Mouse (Mus musculus) hindbrain, embryonic 14.5 days (tissue): ENCODE measurements around the gene Tor1b. TPM values are rescaled to one million over a fixed set of nuclear protein-coding genes. Genes with fewer than 3 reads are reported as not detected.
"Not testable (repeated sequence)": the region's sequence is repeated elsewhere in the genome, so short reads cannot be mapped to it uniquely, and the experiment has no call there.

Experiments used
- ATAC-seq: fragments of 200-750 bp; cut with Nextera tagmentation; 2 replicates; pipeline ENCODE4 v1.8.0; 2017; ENCODE audit warnings: moderate number of reproducible peaks, mild to moderate bottlenecking, moderate TSS enrichment, moderate library complexity; ENCODE audit not compliant: low FRiP score
- DNase-seq: peaks from one replicate; pipeline ENCODE4 v3.0.0-alpha.2; 2015; ENCODE audit warnings: low spot score
- H3K27ac ChIP-seq: fragments of 300-500 bp; sonication (generic); 2 replicates; pipeline ENCODE4 v1.5.1; 2014; ENCODE audit warnings: mild to moderate bottlenecking, moderate library complexity
- H3K27me3 ChIP-seq: fragments of 300-500 bp; sonication (generic); 2 replicates; pipeline ENCODE4 v1.6.1; 2014; ENCODE audit warnings: mild to moderate bottlenecking, low read length, mixed read lengths; ENCODE audit not compliant: control insufficient read depth, insufficient read depth
- H3K36me3 ChIP-seq: fragments of 300-500 bp; sonication (generic); replicated peaks from 2 replicates; pipeline ENCODE4 v1.6.1; 2014; ENCODE audit not compliant: control insufficient read depth, insufficient read depth
- H3K4me1 ChIP-seq: fragments of 300-500 bp; sonication (generic); replicated peaks from 2 replicates; pipeline ENCODE4 v1.6.1; 2014; ENCODE audit warnings: antibody characterized with exemption, low read length, mixed read lengths; ENCODE audit not compliant: control insufficient read depth, insufficient read depth
- H3K4me2 ChIP-seq: fragments of 300-500 bp; sonication (generic); replicated peaks from 2 replicates; pipeline ENCODE4 v1.6.1; 2014; ENCODE audit warnings: mild to moderate bottlenecking, moderate library complexity
- H3K4me3 ChIP-seq: fragments of 300-500 bp; sonication (generic); replicated peaks from 2 replicates; pipeline ENCODE4 v1.5.1; 2014; ENCODE audit warnings: mild to moderate bottlenecking, low read length
- H3K9ac ChIP-seq: fragments of 300-500 bp; sonication (generic); 2 replicates; pipeline ENCODE4 v1.6.1; 2014
- H3K9me3 ChIP-seq: fragments of 300-500 bp; sonication (generic); 2 replicates; pipeline ENCODE4 v1.6.1; 2016; ENCODE audit warnings: low read length; ENCODE audit not compliant: control insufficient read depth
- WGBS: fragments of 180-500 bp; shearing (Covaris S2); extraction: QIAGEN DNeasy Blood & Tissue Kit; methylation state at CpG from one replicate; pipeline ENCODE4 v1.1.7; 2014; 5-methylcytosine and 5-hydroxymethylcytosine counted together
- polyA plus RNA-seq: library from polyadenylated mRNA; unstranded; fragments of >200 nt; fragmentation: Nextera tagmentation; extraction: Ambion mirVana; gene quantifications from 2 replicates; pipeline ENCODE4 v1.2.1, GENCODE M21; 2014

The Tor1b gene
- polyA plus RNA-seq, 1 experiment from 2014 or later = 19.4 TPM

- DNase-seq (no peak), ATAC-seq (no peak)
- Histone ChIP-seq H3K9ac (no peak overlapping the region), H3K9me3 (no peaks in the 10 kb centered on the region), H3K27ac (no peak overlapping the region), H3K27me3 (no peaks in the 10 kb centered on the region), H3K4me2 (no peak overlapping the region), H3K4me1 (no peaks in the 10 kb centered on the region), H3K4me3 (no peak overlapping the region), H3K36me3 (no peaks in the 10 kb centered on the region)
- WGBS = 48% methylated on average over 4 of the region's 4 CpGs
Observed at GRCm38 (mm10) chr2:30938574-30938991, 14.2 kb upstream of the Tor1b start.

GRCm38 (mm10) chr2:30941586-30941985 is 11.2 kb upstream of the Tor1b start:
- no peaks in the 10 kb centered on the region for H3K27me3 ChIP-seq
- no peak overlapping the region for H3K4me3 ChIP-seq
- H3K27ac ChIP-seq = no peak overlapping the region
- no peaks in the 10 kb centered on the region for H3K9me3 ChIP-seq
- H3K4me2 ChIP-seq = no peak overlapping the region
- WGBS = 92% methylated on average over 5 of the region's 5 CpGs
- H3K4me1 ChIP-seq = no peaks in the 10 kb centered on the region
- H3K36me3 ChIP-seq = no peaks in the 10 kb centered on the region
- ATAC-seq (no peak), DNase-seq (no peak)
- H3K9ac ChIP-seq = no peak overlapping the region

GRCm38 (mm10) chr2:30942116-30942515 is 10.6 kb upstream of the Tor1b start:
- not testable (repeated sequence) for H3K4me1 ChIP-seq, ATAC-seq, DNase-seq, H3K27ac ChIP-seq, H3K4me3 ChIP-seq, H3K9ac ChIP-seq, H3K4me2 ChIP-seq, H3K9me3 ChIP-seq, H3K36me3 ChIP-seq, H3K27me3 ChIP-seq
- 57% methylated on average over 7 of the region's 7 CpGs for WGBS

GRCm38 (mm10) chr2:30942603-30943011 is 10.2 kb upstream of the Tor1b start:
- ATAC-seq (no peak; the same call in 1 of the 2 replicates), DNase-seq (peak; percentile 79)
- Histone ChIP-seq H3K36me3 (no peaks in the 10 kb centered on the region), H3K4me1 (no peaks in the 10 kb centered on the region), H3K9ac (no peak overlapping the region), H3K27me3 (no peaks in the 10 kb centered on the region), H3K9me3 (no peaks in the 10 kb centered on the region), H3K4me2 (peak overlapping the region; percentile 42), H3K27ac (no peak overlapping the region), H3K4me3 (peak overlapping the region; percentile 13; the same call in 1 of the 2 replicates)
- WGBS = 29% methylated on average over 16 of the region's 16 CpGs

GRCm38 (mm10) chr2:30952457-30952823 is 319 bp upstream of the Tor1b start:
- ATAC-seq (no peak), DNase-seq (no peak)
- H3K36me3 ChIP-seq = peaks cover 27% of the 10 kb centered on the region
- H3K4me3 ChIP-seq = peak overlapping the region; percentile 83
- 27% methylated on average over 5 of the region's 5 CpGs for WGBS
- no peaks in the 10 kb centered on the region for H3K9me3 ChIP-seq
- H3K4me1 ChIP-seq = peaks cover 17% of the 10 kb centered on the region
- no peaks in the 10 kb centered on the region for H3K27me3 ChIP-seq
- H3K27ac ChIP-seq = peak overlapping the region; percentile 86
- peak overlapping the region; percentile 82; the same call in 1 of the 2 replicates for H3K9ac ChIP-seq
- peak overlapping the region; percentile 91 for H3K4me2 ChIP-seq

GRCm38 (mm10) chr2:30954797-30955196 is 2.0 kb downstream of the Tor1b start:
- 83% methylated on average over 6 of the region's 6 CpGs for WGBS
- Histone ChIP-seq H3K27me3 (no peaks in the 10 kb centered on the region), H3K4me3 (no peak overlapping the region), H3K9me3 (no peaks in the 10 kb centered on the region), H3K4me2 (peak overlapping the region; percentile 91; the same call in 1 of the 2 replicates), H3K36me3 (peaks cover 51% of the 10 kb centered on the region), H3K27ac (no peak overlapping the region), H3K4me1 (peaks cover 17% of the 10 kb centered on the region), H3K9ac (no peak overlapping the region)
- DNase-seq = no peak
- no peak for ATAC-seq

- no peaks in the 10 kb centered on the region for H3K27me3 ChIP-seq
- H3K9ac ChIP-seq = no peak overlapping the region
- no peak for DNase-seq
- H3K4me2 ChIP-seq = no peak overlapping the region
- WGBS = 77% methylated on average over 4 of the region's 4 CpGs
- ATAC-seq = no peak
- peaks cover 17% of the 10 kb centered on the region for H3K4me1 ChIP-seq
- H3K27ac ChIP-seq = no peak overlapping the region
- no peaks in the 10 kb centered on the region for H3K9me3 ChIP-seq
- H3K36me3 ChIP-seq = peaks cover 78% of the 10 kb centered on the region
- no peak overlapping the region for H3K4me3 ChIP-seq
Observed at GRCm38 (mm10) chr2:30957511-30957910, 4.8 kb downstream of the Tor1b start.

- Histone ChIP-seq H3K4me3 (no peak overlapping the region), H3K4me1 (peaks cover 13% of the 10 kb centered on the region), H3K4me2 (no peak overlapping the region), H3K9ac (no peak overlapping the region), H3K27ac (no peak overlapping the region), H3K9me3 (no peaks in the 10 kb centered on the region), H3K36me3 (peaks cover 90% of the 10 kb centered on the region), H3K27me3 (no peaks in the 10 kb centered on the region)
- WGBS = 92% methylated on average over 14 of the region's 14 CpGs
- DNase-seq (no peak), ATAC-seq (no peak)
Observed at GRCm38 (mm10) chr2:30958726-30959125, 6.0 kb downstream of the Tor1b start.

GRCm38 (mm10) chr2:30959856-30960255 is 7.1 kb downstream of the Tor1b start:
- no peaks in the 10 kb centered on the region for H3K9me3 ChIP-seq
- no peak for ATAC-seq
- H3K4me2 ChIP-seq = no peak overlapping the region
- H3K27ac ChIP-seq = no peak overlapping the region
- peaks cover 99% of the 10 kb centered on the region for H3K36me3 ChIP-seq
- no peaks in the 10 kb centered on the region for H3K27me3 ChIP-seq
- H3K9ac ChIP-seq = no peak overlapping the region
- peaks cover 2% of the 10 kb centered on the region; the same call in 1 of the 2 replicates for H3K4me1 ChIP-seq
- WGBS = 47% methylated on average over 5 of the region's 5 CpGs
- no peak for DNase-seq
- H3K4me3 ChIP-seq = no peak overlapping the region
